Mouse (Mus musculus) cortical plate, adult 2 months (tissue): ENCODE measurements around the gene Rps11. TPM values are rescaled to one million over a fixed set of nuclear protein-coding genes. Genes with fewer than 3 reads are reported as not detected.

Source experiments
- H3K27ac ChIP-seq: fragments of 200-500 bp; 2 replicates; pipeline ENCODE4 v1.5.1; 2012; ENCODE audit warnings: low read length, control low read depth, inconsistent platforms; ENCODE audit not compliant: insufficient read depth
- H3K4me1 ChIP-seq: fragments of 200-500 bp; 2 replicates; pipeline ENCODE4 v1.6.1; 2011; ENCODE audit warnings: low read length; ENCODE audit not compliant: control insufficient read depth, insufficient read depth
- H3K4me3 ChIP-seq: fragments of 200-500 bp; 2 replicates; pipeline ENCODE4 v1.5.1; 2011; ENCODE audit warnings: mild to moderate bottlenecking, low read length, control low read depth; ENCODE audit not compliant: insufficient read depth
- CTCF ChIP-seq: fragments of 200-500 bp; IDR thresholded peaks from 2 replicates; pipeline ENCODE4 v1.5.1; 2011; ENCODE audit warnings: mild to moderate bottlenecking, control low read depth, low read length; ENCODE audit not compliant: insufficient read depth; ENCODE audit errors: extremely low read depth
- POLR2A ChIP-seq: fragments of 200-500 bp; IDR thresholded peaks from 2 replicates; pipeline ENCODE4 v1.6.1; 2011; ENCODE audit warnings: mild to moderate bottlenecking, low read length, control low read depth; ENCODE audit not compliant: insufficient read depth; ENCODE audit errors: extremely low read depth
- polyA plus RNA-seq: library from polyadenylated mRNA; depleted of rRNA; stranded (reverse); fragments of >200 nt; gene quantifications from 2 replicates; pipeline ENCODE4 v1.2.3, GENCODE M21; 2012

The Rps11 gene
- polyA plus RNA-seq, 1 experiment, result 361 TPM

DNA sequence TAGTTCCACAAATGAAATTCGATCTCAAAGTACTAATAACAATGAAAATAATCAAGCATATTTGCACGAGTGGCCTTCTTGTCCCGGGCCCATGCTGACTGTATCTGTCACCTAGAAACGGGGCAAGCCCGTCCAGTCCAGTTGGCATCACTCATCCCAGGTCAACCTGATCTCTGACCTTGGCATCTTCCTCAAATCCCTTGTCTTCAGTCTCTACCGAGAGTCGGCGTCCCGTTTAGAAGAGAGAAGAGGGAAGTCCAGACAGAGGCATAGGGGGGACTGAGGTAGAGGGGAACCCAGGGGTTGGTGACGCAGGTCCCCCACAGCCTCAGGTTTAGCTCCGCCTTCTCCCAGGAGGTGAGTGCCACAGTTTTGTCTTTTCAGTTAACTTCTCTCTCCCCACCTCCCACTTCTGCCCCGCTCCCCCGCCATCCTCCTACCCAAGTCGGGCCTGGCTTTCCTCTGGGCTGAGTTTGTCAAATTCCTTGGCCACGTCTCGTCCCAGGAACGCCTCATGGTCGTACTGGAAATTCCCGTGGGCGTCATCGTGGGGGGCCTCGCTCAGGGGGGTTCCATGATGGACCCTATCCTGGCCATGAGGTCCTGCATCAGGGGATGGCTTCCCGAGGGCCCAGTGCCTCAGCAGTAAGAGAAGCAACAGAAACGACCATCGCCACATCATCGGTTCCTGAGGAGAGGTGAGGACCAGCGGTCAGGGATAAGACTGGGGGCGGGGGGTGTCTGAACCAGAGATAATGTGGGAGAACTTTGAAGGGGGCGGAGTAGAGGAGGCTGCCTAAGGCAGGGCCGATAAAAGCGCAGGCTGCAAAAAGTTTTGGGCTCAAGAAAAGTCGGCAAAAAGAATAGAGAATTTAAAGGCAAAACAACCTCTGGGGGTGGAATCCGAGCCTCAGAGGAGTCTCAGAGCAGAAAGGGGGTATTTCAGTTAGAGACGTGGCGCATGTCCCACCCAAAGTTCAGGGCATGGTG lies 32.9 kb downstream of the Rps11 start:
- H3K4me3 ChIP-seq, result 0 out of 2 replicates have a peak overlapping the region, but pooled peaks have one; percentile 8
- TF ChIP-seq POLR2A (no peak), CTCF (no peak)
- no peak overlapping the region for H3K27ac ChIP-seq
- H3K4me1 ChIP-seq, result no peaks in the 10 kb centered on the region; the same call in 1 of the 2 replicates

GRCm38 (mm10) chr7:45090251-45090977 lies 33.8 kb downstream of the Rps11 start:
- TF ChIP-seq POLR2A (no peak), CTCF (no peak)
- H3K27ac ChIP-seq, result no peak overlapping the region
- H3K4me3 ChIP-seq, result no peak overlapping the region
- H3K4me1 ChIP-seq, result no peaks in the 10 kb centered on the region; the same call in 1 of the 2 replicates

GRCm38 (mm10) chr7:45088597-45088996 lies 35.6 kb downstream of the Rps11 start:
- Histone ChIP-seq H3K27ac (no peak overlapping the region), H3K4me3 (no peak overlapping the region), H3K4me1 (no peaks in the 10 kb centered on the region; the same call in 1 of the 2 replicates)
- TF ChIP-seq CTCF, result no peak
- TF ChIP-seq POLR2A, result no peak

- no peak for TF ChIP-seq POLR2A
- no peak for TF ChIP-seq CTCF
- H3K4me1 ChIP-seq, result no peaks in the 10 kb centered on the region; the same call in 1 of the 2 replicates
- no peak overlapping the region for H3K4me3 ChIP-seq
- no peak overlapping the region for H3K27ac ChIP-seq
Observed at GRCm38 (mm10) chr7:45086084-45086483, 38.2 kb downstream of the Rps11 start.

DNA sequence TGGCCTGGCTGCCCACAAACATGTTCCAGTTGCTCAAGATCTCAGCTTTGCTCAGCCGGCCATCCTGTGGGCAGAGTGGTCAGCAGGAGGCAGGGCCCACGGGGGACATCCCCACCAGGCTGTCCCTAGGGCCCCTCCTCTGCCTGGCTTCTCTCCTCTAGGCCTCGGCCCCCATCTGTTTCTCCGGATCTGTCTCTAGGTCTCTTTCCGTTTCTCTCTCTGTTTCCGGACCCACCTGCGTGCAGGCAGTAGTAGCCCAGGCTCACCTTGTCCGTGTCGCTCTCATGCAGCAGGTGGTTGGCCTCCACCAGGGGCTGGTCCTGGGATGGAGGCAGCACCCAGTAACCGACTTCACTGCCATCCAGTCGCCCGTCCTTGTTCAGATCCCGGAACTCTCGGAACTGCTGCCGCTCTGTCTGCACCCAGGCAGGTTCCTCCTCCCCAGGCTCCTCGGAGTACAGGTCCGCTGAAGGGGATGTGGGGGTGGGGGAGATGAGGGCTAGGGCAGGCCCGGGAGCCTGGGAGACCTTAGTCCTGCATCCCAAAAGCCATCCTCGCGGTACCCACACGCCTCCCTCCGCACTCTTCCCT lies 40.8 kb downstream of the Rps11 start:
- Histone ChIP-seq H3K4me3 (no peak overlapping the region), H3K27ac (peak overlapping the region; percentile 13; the same call in 1 of the 2 replicates), H3K4me1 (no peaks in the 10 kb centered on the region)
- TF ChIP-seq CTCF, result no peak
- no peak for TF ChIP-seq POLR2A

DNA sequence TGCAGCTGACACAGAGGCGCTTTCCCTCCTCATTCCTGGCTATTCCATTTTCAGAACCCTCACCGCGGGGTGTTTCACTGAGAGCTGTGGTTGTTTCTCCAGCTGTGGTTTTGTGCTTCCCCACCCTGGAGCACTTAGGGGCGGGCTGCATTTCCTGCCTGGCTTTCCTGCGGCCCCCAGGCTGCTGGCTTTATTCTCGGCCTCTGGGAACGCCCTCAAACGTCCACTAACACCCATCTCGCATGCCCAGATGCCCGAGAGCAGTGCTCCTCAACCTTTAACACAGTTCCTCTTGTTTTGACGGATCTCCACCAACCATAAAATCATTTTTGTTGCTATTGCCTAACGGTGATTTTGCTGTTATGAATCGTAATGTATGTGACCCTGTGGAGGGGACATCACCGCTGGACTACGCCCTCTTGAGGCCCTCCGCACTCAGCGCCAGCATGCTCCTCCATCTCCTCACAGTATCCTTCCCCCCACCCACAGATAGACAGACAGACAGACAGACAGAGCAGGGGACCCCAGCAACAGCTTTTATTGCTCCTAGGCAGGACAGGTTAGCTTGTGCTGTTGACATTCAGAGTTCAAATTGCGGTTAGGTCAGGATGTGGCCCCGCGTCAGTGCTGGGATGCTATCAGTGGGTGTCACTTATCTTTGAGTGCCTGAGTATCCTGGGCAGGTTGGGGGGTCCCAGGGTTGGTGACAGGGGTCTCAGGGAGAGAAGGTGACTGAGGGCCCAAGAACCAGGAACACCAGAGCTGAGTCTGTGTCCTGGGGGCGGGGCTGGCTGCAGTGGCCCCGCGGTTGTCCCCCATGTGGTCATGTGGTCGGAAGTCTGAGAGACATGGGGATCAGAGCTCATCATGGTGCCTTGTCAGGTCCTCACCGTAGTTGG lies 41.6 kb downstream of the Rps11 start:
- Histone ChIP-seq H3K27ac (peak overlapping the region; percentile 13), H3K4me1 (no peaks in the 10 kb centered on the region), H3K4me3 (no peak overlapping the region)
- no peak for TF ChIP-seq POLR2A

DNA sequence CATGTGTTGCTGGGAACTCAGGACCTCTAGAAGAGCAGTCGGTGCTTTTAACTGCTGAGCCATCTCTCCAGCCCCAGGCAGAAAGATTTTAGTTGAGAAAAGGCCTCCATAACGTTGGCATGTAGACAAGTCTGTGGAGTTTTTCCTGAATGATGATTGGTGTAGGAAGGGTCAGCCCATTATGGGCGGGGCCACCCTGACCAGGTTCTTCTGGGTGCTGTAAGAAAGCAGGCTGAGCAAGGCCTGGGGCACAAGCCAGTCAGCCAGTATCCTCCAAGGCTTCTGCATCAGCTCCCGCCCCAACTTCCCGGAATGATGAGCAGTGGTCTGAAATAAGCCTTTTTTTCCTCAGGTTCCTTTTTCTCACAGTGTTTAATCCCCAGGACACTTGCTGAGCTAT lies 43.2 kb downstream of the Rps11 start:
- H3K27ac ChIP-seq, result no peak overlapping the region
- no peak overlapping the region for H3K4me3 ChIP-seq
- TF ChIP-seq POLR2A, result no peak
- no peak for TF ChIP-seq CTCF

DNA sequence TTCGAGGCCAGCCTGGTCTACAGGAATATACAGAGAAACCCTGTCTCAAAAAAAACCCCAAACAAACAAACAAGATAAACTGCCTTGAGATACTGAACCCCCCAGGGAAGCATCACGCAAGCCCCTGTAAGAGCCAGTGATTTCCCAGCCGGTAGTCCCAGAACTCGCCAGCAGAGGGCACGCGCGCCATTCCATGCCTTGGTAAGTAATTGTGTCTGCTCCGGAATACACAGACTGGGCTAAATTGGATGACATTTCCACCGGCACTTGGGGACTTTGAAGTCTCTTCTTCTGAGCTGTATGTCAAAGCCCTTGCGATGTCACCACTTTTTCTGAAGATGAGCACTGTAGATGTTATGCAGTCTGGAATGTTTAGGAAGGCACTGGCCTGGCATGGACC lies 44.4 kb downstream of the Rps11 start:
- Histone ChIP-seq H3K27ac (no peak overlapping the region), H3K4me1 (no peaks in the 10 kb centered on the region), H3K4me3 (no peak overlapping the region)
- TF ChIP-seq CTCF (peak; percentile 89), POLR2A (no peak)

More for the DNA sequence above, 43.2 kb downstream of the Rps11 start:
- no peaks in the 10 kb centered on the region for H3K4me1 ChIP-seq
